Mouse (Mus musculus) layer of hippocampus, adult 9-10 months (tissue): ENCODE data around the gene Nudc.

Experiments
- DNase-seq: peaks from one replicate; pipeline ENCODE4 v3.0.0; 2022; ENCODE audit warnings: low spot score

Nudc gene

DNA sequence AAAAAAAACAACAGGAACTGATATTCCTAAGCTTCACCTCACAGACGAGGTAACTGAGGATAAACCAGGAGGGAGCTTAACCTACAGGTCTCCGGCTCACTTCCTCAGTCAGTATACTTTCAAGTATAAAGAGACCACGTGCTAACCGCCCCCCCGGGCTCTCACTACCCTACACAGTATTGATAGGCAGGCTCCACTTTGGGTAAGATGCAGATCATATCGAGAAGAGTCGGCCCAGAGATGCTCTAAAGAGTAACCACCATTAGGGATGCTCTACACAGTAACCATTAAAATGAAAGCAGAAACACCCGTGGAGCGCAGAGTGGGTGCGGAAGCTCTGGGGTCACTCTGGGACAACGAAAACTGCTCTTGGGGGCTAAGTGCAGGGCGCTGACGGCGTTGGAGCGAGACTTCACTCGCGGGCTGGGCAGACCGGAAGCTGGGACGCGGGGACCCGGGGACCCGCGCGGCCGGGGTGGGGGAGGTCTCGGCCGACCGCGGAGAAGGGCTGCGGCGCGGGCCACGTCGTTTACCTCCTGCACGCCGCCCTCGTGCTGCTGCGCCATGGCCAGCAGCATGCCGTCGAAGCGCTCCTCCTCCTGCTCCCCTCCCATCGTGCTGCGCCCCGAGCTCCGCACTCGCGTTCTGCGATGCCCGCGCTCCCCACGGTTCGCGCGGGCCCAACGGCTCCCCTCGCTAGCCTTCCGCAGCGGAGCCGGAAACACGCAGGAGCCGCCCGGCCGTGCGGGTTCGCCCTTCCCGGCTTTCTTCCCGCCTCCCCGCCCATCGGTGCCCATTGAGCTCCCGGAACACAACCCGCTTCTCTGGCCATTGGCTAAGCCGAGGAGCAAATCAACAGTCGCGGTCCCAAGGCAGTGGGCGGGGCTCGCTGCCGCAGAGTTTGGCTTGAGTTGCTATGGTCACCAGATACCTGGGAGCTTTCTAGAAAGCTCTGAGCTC is at the start of gene Nudc:
TSS of gene Nudc (minus strand) at position 725 of the 960 bp plus-strand sequence.
- peak; percentile 82 for DNase-seq

DNA sequence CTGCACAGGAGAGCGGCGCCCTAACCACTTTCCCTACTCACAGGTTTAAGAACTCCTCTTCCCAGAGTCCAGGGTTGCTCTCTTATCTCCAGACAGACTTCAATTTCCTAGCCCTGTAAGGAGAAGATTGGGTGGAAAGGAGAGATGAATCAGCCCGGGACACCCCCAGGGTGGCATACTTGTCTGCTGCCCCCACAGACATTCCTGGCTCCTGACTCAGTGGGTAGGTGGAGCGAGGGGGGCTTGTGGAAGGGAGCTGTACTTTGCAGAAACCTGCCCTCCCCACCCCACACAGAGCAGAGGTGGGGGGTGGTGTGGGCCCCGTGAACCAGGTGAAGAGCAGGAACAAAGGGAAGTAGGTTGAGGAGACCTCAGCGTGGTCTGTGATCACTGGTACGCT is 49.7 kb upstream of the Nudc start:
- no peak for DNase-seq

- DNase-seq = no peak
Observed at GRCm38 (mm10) chr4:133592570-133592969, 46.8 kb upstream of the Nudc start.

DNA sequence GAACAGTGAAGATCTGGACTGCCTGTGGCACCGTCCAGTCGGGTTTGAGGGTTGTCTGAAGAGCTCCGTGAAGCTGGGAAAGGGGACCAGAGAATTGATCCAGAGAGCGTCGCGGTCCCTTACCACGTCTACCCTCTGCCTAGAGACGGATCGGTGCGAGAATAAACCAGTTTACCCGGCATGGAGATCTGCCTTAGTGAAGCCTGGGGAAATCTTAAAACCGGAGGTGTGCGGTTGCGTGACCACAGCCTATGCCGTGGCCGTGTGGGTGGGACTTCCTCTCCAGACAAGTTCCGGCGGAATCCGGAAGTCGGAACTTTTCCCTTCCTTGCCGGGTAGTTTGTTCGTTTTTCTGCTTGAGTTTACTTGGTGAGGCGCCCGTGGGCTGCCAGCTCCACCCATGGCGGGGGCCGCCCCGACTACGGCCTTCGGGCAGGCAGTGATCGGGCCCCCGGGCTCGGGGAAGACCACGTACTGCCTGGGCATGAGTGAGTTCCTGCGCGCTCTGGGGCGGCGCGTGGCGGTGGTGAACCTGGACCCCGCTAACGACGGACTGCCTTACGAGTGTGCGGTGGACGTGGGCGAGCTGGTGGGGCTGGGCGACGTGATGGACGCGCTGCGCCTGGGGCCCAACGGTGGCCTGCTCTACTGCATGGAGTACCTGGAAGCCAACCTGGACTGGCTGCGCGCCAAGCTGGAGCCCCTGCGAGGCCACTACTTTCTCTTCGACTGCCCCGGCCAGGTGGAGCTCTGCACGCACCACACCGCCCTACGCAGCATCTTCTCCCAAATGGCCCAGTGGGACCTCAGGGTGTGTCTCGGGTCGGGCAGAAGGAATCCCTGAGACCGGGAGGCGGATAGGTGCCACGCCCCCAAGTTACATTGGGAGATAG is 38.5 kb upstream of the Nudc start, which contains the start of gene Gpn2:
TSS of gene Gpn2 (plus strand) at position 304 of the 893 bp plus-strand sequence.
- peak; percentile 50 for DNase-seq

DNA sequence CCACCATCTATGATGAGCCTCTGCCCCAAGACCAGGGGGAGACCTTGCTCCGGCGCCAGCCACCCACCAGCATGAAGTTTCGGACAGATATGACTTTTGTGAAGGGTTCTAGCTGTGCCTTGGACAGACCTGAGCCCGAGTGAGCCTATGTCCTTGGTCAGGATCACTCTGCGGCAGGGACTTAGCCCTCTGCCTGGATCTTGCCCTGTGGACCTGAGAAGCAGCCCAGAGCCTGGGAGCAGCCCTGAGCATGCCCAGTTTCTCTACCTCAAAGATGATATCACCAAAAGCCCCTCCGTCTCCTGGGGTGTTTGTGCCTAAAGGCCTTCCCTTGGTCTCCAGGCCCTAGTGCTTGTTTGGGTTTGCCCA is 37.9 kb upstream of the Nudc start:
- no peak for DNase-seq

GRCm38 (mm10) chr4:133577983-133578382 is 32.2 kb upstream of the Nudc start:
- no peak for DNase-seq

- DNase-seq = no peak
Observed at GRCm38 (mm10) chr4:133574843-133575202, 29.0 kb upstream of the Nudc start.

- peak; percentile 83 for DNase-seq
Observed at GRCm38 (mm10) chr4:133574070-133574842, 28.5 kb upstream of the Nudc start, which contains the start of gene Gpatch3. Gene Gpatch3 (plus strand): TSS chr4:133574745.

GRCm38 (mm10) chr4:133570066-133570466 is 24.3 kb upstream of the Nudc start:
- no peak for DNase-seq

DNA sequence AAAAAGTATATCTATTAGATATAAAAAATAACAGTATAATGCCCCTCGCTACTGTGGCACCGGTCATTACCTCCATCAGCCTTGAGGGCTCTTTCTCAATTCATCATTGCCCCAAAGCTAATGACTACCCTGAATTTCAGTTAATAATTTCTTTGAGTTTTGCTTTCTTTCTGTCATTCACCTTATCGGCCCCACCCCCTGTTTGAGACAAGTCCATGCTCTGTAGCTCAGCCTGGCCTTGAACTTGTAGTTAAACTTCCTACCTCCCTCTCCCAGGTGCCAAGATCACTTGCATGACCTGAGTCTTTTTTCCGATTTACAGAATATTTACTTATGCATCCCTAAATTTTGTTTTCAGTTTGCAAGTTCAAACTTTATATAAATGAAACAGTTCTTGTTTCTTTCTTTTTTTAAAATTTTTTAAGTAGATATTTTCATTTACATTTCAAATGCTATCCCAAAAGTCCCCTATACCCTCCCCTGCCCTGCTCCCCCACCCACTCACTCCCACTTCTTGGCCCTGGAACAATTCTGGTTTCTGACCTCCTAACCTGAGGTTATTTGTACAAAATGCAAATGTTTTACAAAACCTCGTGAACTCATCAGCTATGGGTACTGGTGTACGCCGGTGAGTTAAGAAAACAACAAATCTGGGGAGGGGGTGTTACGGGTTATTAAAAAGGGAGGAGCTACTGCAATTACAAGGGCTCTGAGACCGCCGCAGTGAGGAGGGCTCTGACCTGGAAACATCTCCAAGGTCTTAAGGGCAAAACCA is 23.7 kb upstream of the Nudc start:
- DNase-seq = no peak

GRCm38 (mm10) chr4:133567251-133567650 is 21.5 kb upstream of the Nudc start:
- DNase-seq = no peak

GRCm38 (mm10) chr4:133563123-133563571 is 17.4 kb upstream of the Nudc start:
- no peak for DNase-seq

DNA sequence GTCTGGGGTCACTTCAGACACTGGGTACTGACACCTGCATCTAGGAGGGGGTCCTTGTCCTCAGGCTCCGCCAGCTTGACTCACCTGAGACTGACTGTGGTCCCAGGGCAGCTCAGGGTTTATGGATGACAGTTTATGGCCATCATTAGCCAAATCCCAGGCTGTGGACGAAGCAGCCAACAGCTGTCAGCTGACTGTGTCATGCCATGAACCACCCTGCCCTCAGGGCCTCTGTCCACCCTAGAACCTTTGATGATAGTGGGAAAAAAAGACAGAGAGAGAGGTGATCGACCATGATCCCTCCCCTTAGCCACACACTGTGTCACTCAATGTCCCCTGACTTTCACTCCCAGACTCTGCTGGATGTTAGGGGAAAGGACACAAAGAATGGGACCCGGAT is 15.8 kb upstream of the Nudc start:
- DNase-seq = no peak

DNA sequence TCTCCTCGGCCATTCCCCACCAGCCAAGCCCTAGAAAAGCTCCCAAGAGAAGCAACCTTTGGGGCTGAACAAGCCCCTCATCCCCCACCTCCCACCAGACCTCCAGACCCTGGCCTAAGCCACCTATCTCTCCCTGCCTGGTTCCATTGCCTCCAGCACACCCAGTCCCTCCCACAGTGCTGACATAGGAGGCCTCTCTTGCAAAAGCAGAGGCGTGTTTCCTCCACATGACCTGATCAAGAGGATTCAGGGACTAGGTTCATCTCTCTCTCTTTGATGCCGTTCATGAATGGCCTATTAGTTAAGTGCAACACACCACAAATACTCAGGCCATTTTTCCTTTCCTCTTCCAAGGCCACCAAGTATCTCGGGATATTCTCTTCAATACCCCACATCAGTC is 14.1 kb upstream of the Nudc start:
- DNase-seq = no peak

GRCm38 (mm10) chr4:133557041-133557717 is 11.4 kb upstream of the Nudc start:
- DNase-seq = no peak

DNA sequence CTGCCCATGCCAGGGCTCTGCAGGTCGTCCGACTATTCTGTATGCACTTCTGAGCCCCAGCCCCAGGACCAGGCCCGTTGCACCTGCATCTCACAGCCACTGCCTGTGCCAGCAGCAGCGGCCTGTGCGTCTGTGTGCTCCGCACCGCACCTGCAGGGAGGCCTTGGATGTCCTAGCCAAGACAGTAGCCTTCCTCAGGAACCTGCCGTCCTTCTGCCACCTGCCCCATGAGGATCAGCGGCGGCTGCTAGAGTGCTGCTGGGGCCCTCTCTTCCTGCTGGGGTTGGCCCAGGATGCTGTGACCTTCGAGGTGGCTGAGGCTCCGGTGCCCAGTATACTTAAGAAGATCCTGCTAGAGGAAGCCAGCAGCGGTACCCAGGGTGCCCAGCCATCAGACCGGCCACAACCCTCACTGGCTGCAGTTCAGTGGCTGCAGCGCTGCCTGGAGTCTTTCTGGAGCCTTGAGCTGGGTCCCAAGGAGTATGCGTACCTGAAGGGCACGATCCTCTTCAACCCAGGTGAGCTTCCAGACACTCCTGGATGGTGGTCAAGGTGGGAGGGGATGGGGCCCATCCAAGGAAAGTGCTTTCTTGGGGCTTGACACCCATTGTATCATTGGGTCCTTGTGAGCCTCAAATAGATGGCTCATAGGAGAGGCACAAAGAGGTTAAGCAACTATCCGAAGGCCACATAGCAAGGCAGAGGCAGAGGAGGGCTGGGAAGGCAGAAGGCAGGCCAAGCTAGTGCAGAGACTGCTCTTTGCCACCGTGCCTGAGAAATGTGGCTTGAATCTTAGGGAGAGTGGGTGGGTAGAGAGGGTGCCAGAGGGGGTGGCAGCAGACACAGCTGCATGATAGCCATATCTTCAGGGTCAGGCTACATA is 7.9 kb upstream of the Nudc start:
- DNase-seq = no peak

DNA sequence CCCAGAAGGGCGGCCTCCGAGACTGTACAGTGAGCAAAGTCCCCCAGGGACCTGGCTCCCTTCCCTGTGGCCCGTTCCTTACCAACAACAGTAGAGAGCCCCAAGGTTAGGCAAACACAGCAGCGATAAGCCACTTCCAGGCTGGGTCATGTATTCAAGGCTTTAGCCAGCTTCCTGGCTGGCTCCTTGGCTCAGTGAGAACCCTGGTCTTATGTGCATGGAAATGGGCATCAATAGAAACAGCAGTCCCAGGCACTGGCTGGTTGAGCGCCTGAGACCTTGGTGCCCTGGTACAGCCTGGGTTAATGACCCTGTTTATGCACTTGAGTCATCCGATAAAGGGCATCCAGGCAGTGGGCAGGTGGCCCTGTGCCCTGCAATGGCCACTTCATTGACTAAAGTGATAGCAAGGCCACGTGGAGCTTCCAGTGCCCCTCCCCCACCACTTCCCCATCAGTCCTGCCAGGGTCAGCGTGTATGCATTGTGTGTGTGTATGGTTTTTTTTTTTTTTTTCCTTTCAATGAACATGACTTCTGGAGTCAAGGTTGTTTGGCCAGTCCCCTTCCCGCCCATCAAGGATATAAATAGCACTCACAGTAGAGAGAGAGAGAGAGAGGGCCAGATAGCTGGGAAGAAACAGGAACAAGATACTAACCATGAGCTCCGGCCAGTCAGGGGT is 7.1 kb upstream of the Nudc start, which contains the start of gene Nr0b2:
TSS of gene Nr0b2 (plus strand) at position 609 of the 680 bp plus-strand sequence.
- no peak for DNase-seq

DNA sequence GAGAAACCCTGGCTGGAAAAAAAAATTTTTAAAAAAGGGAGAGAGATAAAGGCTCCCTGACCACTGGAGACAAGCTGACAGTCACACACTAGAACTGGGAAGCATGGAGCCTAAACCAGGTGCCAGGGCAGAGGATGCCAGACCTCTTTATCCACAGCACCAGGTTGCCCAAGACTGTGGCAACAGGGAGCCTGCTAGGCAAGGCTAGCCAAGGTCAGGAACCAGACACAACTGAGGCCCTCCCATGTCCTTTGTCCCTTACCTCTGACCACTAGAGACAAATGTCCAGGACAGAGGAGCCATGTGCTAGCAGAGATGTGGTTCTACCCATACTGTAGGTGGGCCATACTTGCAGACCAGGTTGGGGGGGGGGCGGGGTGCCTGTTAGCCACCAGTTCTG is 6.2 kb upstream of the Nudc start:
- no peak for DNase-seq

DNA sequence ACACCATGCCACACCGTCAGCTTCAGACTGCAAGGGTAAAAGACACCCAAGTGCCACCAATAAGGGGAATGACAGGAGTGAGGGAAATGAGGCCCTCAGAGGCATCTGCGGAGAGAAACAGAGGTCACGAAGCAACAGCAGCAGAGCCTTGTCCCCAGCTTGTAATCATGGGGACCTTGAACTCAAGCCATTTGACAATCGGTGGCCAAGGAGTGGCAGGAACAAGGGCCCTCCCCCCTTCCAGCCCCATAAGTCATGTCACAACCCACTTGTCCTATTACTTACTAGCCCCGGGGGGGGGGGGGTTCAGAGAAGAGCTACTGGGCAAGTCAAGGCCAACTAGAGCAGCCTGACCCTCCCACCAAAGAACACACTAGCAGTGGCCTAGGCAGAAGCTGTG is 9.1 kb downstream of the Nudc start:
- no peak for DNase-seq
